Mouse (Mus musculus): ENCODE measurements around the gene Hmgn1. TPM values are rescaled to one million over a fixed set of nuclear protein-coding genes. Genes with fewer than 3 reads are reported as not detected.
"Not testable (repeated sequence)": the region's sequence is repeated elsewhere in the genome, so short reads cannot be mapped to it uniquely, and the experiment has no call there.

Hmgn1 gene
- polyA plus RNA-seq, 1 experiment from 2014 or later, result 109 TPM

GRCm38 (mm10) chr16:96114729-96115128, 12.8 kb downstream of the Hmgn1 start:
- Histone ChIP-seq H3K27ac (ENCODE audit: low read depth) (no peak overlapping the region), H3K4me3 (ENCODE audit: low read depth, low read length) (no peak overlapping the region), H3K9ac (replicated peaks) (no peak overlapping the region), H3K36me3 (replicated peaks; ENCODE audit: insufficient read depth, low read length) (no peaks in the 10 kb centered on the region), H3K9me3 (ENCODE audit: low read length) (no peaks in the 10 kb centered on the region), H3K4me1 (ENCODE audit: insufficient read depth) (no peaks in the 10 kb centered on the region), H3K27me3 (ENCODE audit: insufficient read depth, low read length) (no peaks in the 10 kb centered on the region), H3K4me2 (ENCODE audit: low read depth, low read length) (no peak overlapping the region)
- WGBS (ENCODE audit: insufficient replicate concordance), result 39% methylated on average over 4 of the region's 4 CpGs
- peak; percentile 30 for TF ChIP-seq CTCF (IDR thresholded peaks at IDR 0.05; ENCODE audit: low read depth)
- TF ChIP-seq EP300 (IDR thresholded peaks at IDR 0.05; ENCODE audit: low read depth), result no peak
- ATAC-seq, result no peak
- no peak for DNase-seq

GRCm38 (mm10) chr16:96112769-96113168, 14.8 kb downstream of the Hmgn1 start:
- H3K36me3 ChIP-seq (replicated peaks; ENCODE audit: insufficient read depth, low read length), result no peaks in the 10 kb centered on the region
- no peaks in the 10 kb centered on the region for H3K9me3 ChIP-seq (ENCODE audit: low read length)
- no peaks in the 10 kb centered on the region for H3K27me3 ChIP-seq (ENCODE audit: insufficient read depth, low read length)
- H3K27ac ChIP-seq (ENCODE audit: low read depth), result no peak overlapping the region
- no peak overlapping the region for H3K9ac ChIP-seq (replicated peaks)
- H3K4me2 ChIP-seq (ENCODE audit: low read depth, low read length), result no peak overlapping the region
- no peak overlapping the region for H3K4me3 ChIP-seq (ENCODE audit: low read depth, low read length)
- TF ChIP-seq CTCF (IDR thresholded peaks at IDR 0.05; ENCODE audit: low read depth) (peak; percentile 39), EP300 (IDR thresholded peaks at IDR 0.05; ENCODE audit: low read depth) (no peak)
- DNase-seq (no peak), ATAC-seq (no peak)
- H3K4me1 ChIP-seq (ENCODE audit: insufficient read depth), result no peaks in the 10 kb centered on the region
- WGBS (ENCODE audit: insufficient replicate concordance), result 48% methylated on average over 2 of the region's 2 CpGs

- no peak for TF ChIP-seq EP300 (IDR thresholded peaks at IDR 0.05; ENCODE audit: low read depth)
- TF ChIP-seq CTCF (IDR thresholded peaks at IDR 0.05; ENCODE audit: low read depth), result no peak
- Histone ChIP-seq H3K4me1 (ENCODE audit: insufficient read depth) (no peaks in the 10 kb centered on the region), H3K4me2 (ENCODE audit: low read depth, low read length) (no peak overlapping the region), H3K9me3 (ENCODE audit: low read length) (no peaks in the 10 kb centered on the region), H3K27me3 (ENCODE audit: insufficient read depth, low read length) (no peaks in the 10 kb centered on the region), H3K27ac (ENCODE audit: low read depth) (no peak overlapping the region), H3K9ac (replicated peaks) (no peak overlapping the region), H3K36me3 (replicated peaks; ENCODE audit: insufficient read depth, low read length) (no peaks in the 10 kb centered on the region), H3K4me3 (ENCODE audit: low read depth, low read length) (no peak overlapping the region)
- DNase-seq (no peak), ATAC-seq (no peak)
- WGBS (ENCODE audit: insufficient replicate concordance), result 74% methylated on average over 5 of the region's 5 CpGs
Observed at GRCm38 (mm10) chr16:96110655-96111345, 16.7 kb downstream of the Hmgn1 start.

GRCm38 (mm10) chr16:96109673-96110072, 17.9 kb downstream of the Hmgn1 start:
- H3K9me3 ChIP-seq (ENCODE audit: low read length), result no peaks in the 10 kb centered on the region

GRCm38 (mm10) chr16:96103036-96103435, 24.5 kb downstream of the Hmgn1 start:
- 46% methylated on average over 2 of the region's 2 CpGs for WGBS (ENCODE audit: insufficient replicate concordance)
- no peaks in the 10 kb centered on the region for H3K36me3 ChIP-seq (replicated peaks; ENCODE audit: insufficient read depth, low read length)
- no peaks in the 10 kb centered on the region for H3K27me3 ChIP-seq (ENCODE audit: insufficient read depth, low read length)
- no peak overlapping the region for H3K9ac ChIP-seq (replicated peaks)
- ATAC-seq (no peak), DNase-seq (no peak)
- H3K9me3 ChIP-seq (ENCODE audit: low read length), result no peaks in the 10 kb centered on the region
- no peak overlapping the region for H3K4me2 ChIP-seq (ENCODE audit: low read depth, low read length)
- H3K27ac ChIP-seq (ENCODE audit: low read depth), result no peak overlapping the region
- H3K4me3 ChIP-seq (ENCODE audit: low read depth, low read length), result no peak overlapping the region
- no peak for TF ChIP-seq EP300 (IDR thresholded peaks at IDR 0.05; ENCODE audit: low read depth)
- peak; percentile 56 for TF ChIP-seq CTCF (IDR thresholded peaks at IDR 0.05; ENCODE audit: low read depth)
- no peaks in the 10 kb centered on the region for H3K4me1 ChIP-seq (ENCODE audit: insufficient read depth)

More at GRCm38 (mm10) chr16:96109673-96110072, 17.9 kb downstream of the Hmgn1 start:
- no peaks in the 10 kb centered on the region for H3K36me3 ChIP-seq (replicated peaks; ENCODE audit: insufficient read depth, low read length)
- no peaks in the 10 kb centered on the region for H3K4me1 ChIP-seq (ENCODE audit: insufficient read depth)
- TF ChIP-seq EP300 (IDR thresholded peaks at IDR 0.05; ENCODE audit: low read depth), result no peak
- TF ChIP-seq CTCF (IDR thresholded peaks at IDR 0.05; ENCODE audit: low read depth), result no peak
- 41% methylated on average over 4 of the region's 4 CpGs for WGBS (ENCODE audit: insufficient replicate concordance)
- no peak overlapping the region for H3K4me2 ChIP-seq (ENCODE audit: low read depth, low read length)
- ATAC-seq (no peak), DNase-seq (no peak)
- H3K4me3 ChIP-seq (ENCODE audit: low read depth, low read length), result no peak overlapping the region
- no peak overlapping the region for H3K9ac ChIP-seq (replicated peaks)
- peak overlapping the region; percentile 39; the same call in 1 of the 2 replicates for H3K27ac ChIP-seq (ENCODE audit: low read depth)
- no peaks in the 10 kb centered on the region for H3K27me3 ChIP-seq (ENCODE audit: insufficient read depth, low read length)

- DNase-seq; H3K4me3 ChIP-seq (ENCODE audit: low read depth, low read length); H3K27me3 ChIP-seq (ENCODE audit: insufficient read depth, low read length); H3K36me3 ChIP-seq (replicated peaks; ENCODE audit: insufficient read depth, low read length); H3K4me1 ChIP-seq (ENCODE audit: insufficient read depth); ATAC-seq; H3K27ac ChIP-seq (ENCODE audit: low read depth); H3K9me3 ChIP-seq (ENCODE audit: low read length); H3K4me2 ChIP-seq (ENCODE audit: low read depth, low read length); H3K9ac ChIP-seq (replicated peaks): not testable (repeated sequence)
Observed at GRCm38 (mm10) chr16:96097811-96098210, 29.7 kb downstream of the Hmgn1 start.

Measured in liver, postnatal 0 days (tissue).